In genomic region chr16:75977798-75978197, GRCm38 (mm10) we compare ENCODE assay signal across 23 mouse cellular contexts. TPM values are rescaled to one million over a fixed set of nuclear protein-coding genes. Genes with fewer than 3 reads are reported as not detected.
DNase-seq lines count a peak whose midpoint lies in the region; ATAC-seq lines count a peak whose summit lies in the region.
"Had no signal": no experiment of that assay in that cellular context is flagged by ENCODE, and none has a peak within 500 bp of the region (broad histone marks: within the 10 kb centered on the region; RNA-seq: fewer than 3 reads in every experiment).

No protein-coding gene starts in this region.

- 89% methylated on average over 5 of the region's 5 CpGs for WGBS in forebrain, embryonic 13.5 days
- WGBS in forebrain, embryonic 15.5 days = 81% methylated on average over 5 of the region's 5 CpGs

- peak; percentile 29 for DNase-seq in left cerebral cortex, postnatal 4 days
- DNase-seq in left cerebral cortex, postnatal 36 days (ENCODE audit: low spot score in 2 of 2) = no peak
- peak; percentile 43 for DNase-seq in 416B (ENCODE audit: low read depth)
- no peak for DNase-seq in layer of hippocampus, adult 18-20 months (ENCODE audit: low spot score in 2 of 2)
- DNase-seq in adrenal gland, adult 8-10 months = no peak
- DNase-seq: adrenal gland, postnatal 14 days; cerebellum, adult 9-10 months; gastrocnemius, postnatal 14 days; kidney, adult 18-20 months; retina, postnatal 1 day; thymus, postnatal 36 days had no signal

- no peak overlapping the region for H3K4me3 ChIP-seq in forebrain, embryonic 13.5 days
- H3K4me3 ChIP-seq in forebrain, embryonic 15.5 days = no peak overlapping the region
- H3K4me3 ChIP-seq: embryonic facial prominence, embryonic 10.5 days; hindbrain, embryonic 13.5 days; limb, embryonic 15.5 days; midbrain, embryonic 15.5 days; neural tube, embryonic 12.5 days had no signal

- intact Hi-C loops in left cerebral cortex, postnatal 4 days (cut with DNase I) = no loop called here
- intact Hi-C loops in left cerebral cortex, postnatal 36 days (cut with DNase I) = no loop called here

- H3K4me1 ChIP-seq in forebrain, embryonic 13.5 days = no peaks in the 10 kb centered on the region
- no peaks in the 10 kb centered on the region for H3K4me1 ChIP-seq in forebrain, embryonic 15.5 days
- H3K4me1 ChIP-seq: embryonic facial prominence, embryonic 10.5 days; hindbrain, embryonic 13.5 days; limb, embryonic 15.5 days; midbrain, embryonic 15.5 days; neural tube, embryonic 12.5 days had no signal

- H3K4me2 ChIP-seq in forebrain, embryonic 13.5 days = no peak overlapping the region
- H3K4me2 ChIP-seq in forebrain, embryonic 15.5 days (replicated peaks) = no peak overlapping the region
- H3K4me2 ChIP-seq: hindbrain, embryonic 13.5 days; limb, embryonic 15.5 days; midbrain, embryonic 15.5 days; neural tube, embryonic 12.5 days had no signal

- no peak overlapping the region for H3K27ac ChIP-seq in forebrain, embryonic 13.5 days
- no peak overlapping the region for H3K27ac ChIP-seq in forebrain, embryonic 15.5 days (replicated peaks)
- H3K27ac ChIP-seq: embryonic facial prominence, embryonic 10.5 days; hindbrain, embryonic 13.5 days; kidney, postnatal 0 days; limb, embryonic 15.5 days; liver, embryonic 14.5 days; midbrain, embryonic 15.5 days; neural tube, embryonic 12.5 days had no signal

- no peaks in the 10 kb centered on the region for H3K36me3 ChIP-seq in forebrain, embryonic 13.5 days (ENCODE audit: poor library complexity, severe bottlenecking)
- H3K36me3 ChIP-seq in forebrain, embryonic 15.5 days = no peaks in the 10 kb centered on the region
- H3K36me3 ChIP-seq: embryonic facial prominence, embryonic 10.5 days; hindbrain, embryonic 13.5 days; limb, embryonic 15.5 days; midbrain, embryonic 15.5 days; neural tube, embryonic 12.5 days had no signal

- no peaks in the 10 kb centered on the region for H3K9me3 ChIP-seq in forebrain, embryonic 13.5 days (replicated peaks)
- no peaks in the 10 kb centered on the region for H3K9me3 ChIP-seq in forebrain, embryonic 15.5 days
- H3K9me3 ChIP-seq: embryonic facial prominence, embryonic 10.5 days; hindbrain, embryonic 13.5 days; limb, embryonic 15.5 days; midbrain, embryonic 15.5 days; neural tube, embryonic 12.5 days had no signal

- H3K9ac ChIP-seq in forebrain, embryonic 13.5 days = no peak overlapping the region
- H3K9ac ChIP-seq in forebrain, embryonic 15.5 days (replicated peaks) = no peak overlapping the region
- H3K9ac ChIP-seq: hindbrain, embryonic 13.5 days; limb, embryonic 15.5 days; liver, embryonic 14.5 days; midbrain, embryonic 15.5 days; neural tube, embryonic 12.5 days had no signal

- H3K27me3 ChIP-seq in forebrain, embryonic 13.5 days = no peaks in the 10 kb centered on the region
- H3K27me3 ChIP-seq in forebrain, embryonic 15.5 days = no peaks in the 10 kb centered on the region
- H3K27me3 ChIP-seq: hindbrain, embryonic 13.5 days; limb, embryonic 15.5 days; midbrain, embryonic 15.5 days; neural tube, embryonic 12.5 days; Patski had no signal

- 0 out of 2 replicates have a peak, but pooled peaks have one; percentile 16 for ATAC-seq in forebrain, embryonic 13.5 days
- ATAC-seq in forebrain, embryonic 15.5 days (replicated peaks) = no peak
- ATAC-seq in granulocyte monocyte progenitor cell, adult 5-6 weeks (replicated peaks; ENCODE audit: poor library complexity, severe bottlenecking) = peak; percentile 46; the same call in 1 of the 2 replicates
- ATAC-seq: inflammation-experienced regulatory T-cells, adult 6 months; midbrain, embryonic 15.5 days; Patski had no signal

RNA-seq across cellular contexts. Expression of gene Samsn1, which starts 44.3 kb away (rescaled TPM):
- polyA plus RNA-seq in forebrain, embryonic 13.5 days (2015; fragmentation: Nextera tagmentation; extraction: Ambion mirVana) = 0.69 and 1.3 TPM in 2 replicates
- 1.3 and 1.4 TPM in 2 replicates for polyA plus RNA-seq in forebrain, embryonic 15.5 days (2015; fragmentation: Nextera tagmentation; extraction: Ambion mirVana)
- total RNA-seq in left cerebral cortex, postnatal 4 days (2021) = 1 to 10 TPM; 1.1 to 1.2 TPM
- 1 to 10 TPM; 2.2 to 2.5 TPM for total RNA-seq in left cerebral cortex, postnatal 36 days (2021)
- 36.0 and 58.7 TPM in 2 replicates for total RNA-seq in granulocyte monocyte progenitor cell, adult 5-6 weeks (2014; fragmentation: Nextera tagmentation)
- 73.7 and 85.2 TPM in 2 replicates for total RNA-seq in granulocyte monocyte progenitor cell, adult 5-6 weeks (2017)
- 1 to 10 TPM; 1.2 to 1.5 TPM for total RNA-seq in layer of hippocampus, adult 18-20 months (2021)
- 1 to 10 TPM in 2 of 4 experiments, under 1 TPM in 2; 0.41 to 1.3 (median 0.95) TPM for total RNA-seq in adrenal gland, adult 8-10 months (2022)
- polyA plus RNA-seq: Patski had no signal

Comparison
In these comparisons a context has a peak if more than half of its experiments do, and no peak if none do; other contexts are left out.
1. DNase-seq: peak in left cerebral cortex, postnatal 4 days (single experiment) and 416B (single experiment); none in left cerebral cortex, postnatal 36 days (0 of 2), layer of hippocampus, adult 18-20 months (0 of 2) and adrenal gland, adult 8-10 months (single experiment).
2. RNA of gene Samsn1, which starts 44.3 kb away (total RNA-seq): 36.0 to 85.2 TPM in granulocyte monocyte progenitor cell, adult 5-6 weeks; 2.2 to 2.5 TPM in left cerebral cortex, postnatal 36 days, 1.2 to 1.5 TPM in layer of hippocampus, adult 18-20 months, 1.1 to 1.2 TPM in left cerebral cortex, postnatal 4 days and 0.41 to 1.3 TPM in adrenal gland, adult 8-10 months; every median in the first group is over 10 times any median in the second.